Mouse (Mus musculus) right cerebral cortex, postnatal 25 days (tissue): ENCODE results near the gene Gga3.

Source experiments
- DNase-seq: peaks from one replicate; pipeline ENCODE4 v3.0.0; 2022

Gene Gga3

GRCm38 (mm10) chr11:115630532-115631504 lies 27.0 kb upstream of the Gga3 start:
- no peak for DNase-seq

DNA sequence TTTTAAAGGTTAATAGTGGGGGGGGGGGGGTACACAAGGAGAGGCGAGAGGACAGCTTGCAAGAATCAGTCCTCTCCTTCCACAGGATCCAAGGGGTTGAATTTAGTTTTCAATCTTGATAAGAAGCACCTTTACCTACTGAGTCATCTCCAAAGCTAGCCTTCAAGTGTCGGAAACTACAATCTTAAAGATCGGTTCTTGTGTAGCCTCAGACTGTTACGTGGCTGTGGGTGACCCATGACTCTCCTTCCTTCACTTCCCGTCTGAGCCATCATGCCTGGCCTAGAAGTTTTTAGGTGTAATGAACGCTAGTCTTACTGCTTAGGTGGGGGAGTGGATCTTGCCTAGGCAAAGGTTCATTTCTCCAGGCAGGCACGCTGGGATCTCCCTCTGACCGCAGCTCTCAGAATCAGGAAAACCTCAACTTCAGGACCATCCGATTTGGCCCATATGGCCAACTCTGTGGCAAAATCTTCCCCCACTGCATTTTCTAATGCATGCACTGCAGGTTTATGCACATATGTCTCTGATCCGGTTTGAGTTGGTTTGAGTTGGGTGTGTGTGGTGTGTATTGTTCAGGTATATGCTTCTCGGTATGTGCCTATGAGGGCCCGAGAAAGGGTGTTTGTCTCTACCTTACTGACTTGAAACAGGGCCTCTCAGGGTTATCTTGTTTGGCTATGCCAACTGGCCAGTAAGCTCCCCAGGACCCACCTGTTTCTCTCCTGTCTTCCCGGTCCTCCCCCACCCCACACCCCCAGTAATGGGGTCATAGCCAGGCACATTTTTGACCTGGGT lies 26.1 kb upstream of the Gga3 start:
- no peak for DNase-seq

- no peak for DNase-seq
Observed at GRCm38 (mm10) chr11:115628465-115629101, 24.7 kb upstream of the Gga3 start.

DNA sequence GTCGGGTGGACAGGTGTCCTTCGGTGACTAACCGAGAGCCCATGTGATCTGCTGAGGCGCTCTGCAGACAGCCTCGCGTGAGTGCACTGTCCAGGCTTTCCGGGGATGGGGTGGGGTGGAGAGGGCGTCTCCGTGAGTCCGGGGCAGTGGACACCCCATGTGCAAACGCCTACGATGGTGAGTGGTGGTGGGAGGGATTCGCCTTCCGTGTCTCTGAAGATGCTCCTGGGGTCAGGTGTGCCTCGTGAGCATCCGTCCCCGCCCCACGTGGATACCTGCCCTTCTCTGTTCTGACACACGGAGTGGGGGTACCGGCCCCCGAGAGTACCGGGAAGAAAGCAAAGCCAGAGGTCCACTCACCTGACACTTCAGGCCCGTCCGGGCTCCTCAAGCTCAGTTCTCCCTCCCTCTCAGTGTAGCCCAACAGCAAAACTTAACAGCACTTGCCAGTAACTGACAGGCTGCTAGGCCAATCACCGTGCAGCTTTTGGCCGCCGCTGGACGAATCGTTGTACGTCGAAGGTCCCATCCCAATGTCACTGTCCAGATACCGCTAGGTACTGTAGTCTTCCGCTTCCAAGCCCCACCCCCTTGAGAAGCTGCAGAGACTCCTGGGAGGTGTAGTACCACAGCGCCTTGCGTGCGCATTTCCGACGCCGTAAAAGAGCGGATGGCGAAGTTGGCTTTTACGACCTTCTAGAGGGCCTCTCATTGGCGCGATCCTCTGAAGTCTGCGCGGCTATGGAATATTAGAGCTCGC lies 24.0 kb upstream of the Gga3 start, which contains the start of gene Slc25a19:
Gene Slc25a19, minus strand, starts transcription at position 591 of the 760 bp plus-strand sequence.
- DNase-seq, result peak; percentile 99

DNA sequence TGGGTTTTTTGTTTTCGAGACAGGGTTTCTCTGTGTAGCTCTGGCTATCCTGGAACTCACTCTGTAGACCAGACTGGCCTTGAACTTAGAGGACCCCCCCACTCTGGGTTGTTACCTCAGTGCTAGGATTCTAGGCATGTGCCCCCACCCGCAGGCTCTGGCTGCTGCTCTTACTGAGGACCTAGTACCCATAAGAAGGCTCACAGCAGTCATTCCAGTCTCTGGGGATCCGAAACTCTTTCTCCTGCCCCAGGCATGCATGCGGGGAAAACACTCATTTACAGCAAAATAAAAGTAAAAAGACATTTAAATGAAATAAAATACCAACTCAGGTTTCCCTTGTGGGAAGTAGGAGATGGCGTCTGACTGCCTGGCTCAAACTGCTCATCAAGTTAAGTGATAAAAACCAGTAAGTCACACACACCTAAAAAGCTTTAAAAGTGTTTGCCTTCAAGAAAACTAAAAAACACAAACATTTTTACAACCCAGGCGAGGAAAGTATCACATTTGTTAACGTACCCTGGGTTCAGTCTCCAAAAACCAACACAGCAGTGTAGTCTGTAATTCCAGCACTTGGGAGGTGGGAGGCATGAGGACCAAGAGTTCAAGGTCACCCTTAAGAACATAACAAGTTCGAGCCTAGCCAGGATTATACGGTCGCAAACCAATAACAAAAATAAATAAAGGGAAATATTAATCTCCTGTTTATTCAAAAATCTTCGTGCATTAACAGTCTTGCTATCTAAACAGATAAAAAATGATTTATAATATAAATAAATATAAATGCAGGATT lies 23.2 kb upstream of the Gga3 start:
- DNase-seq, result no peak

DNA sequence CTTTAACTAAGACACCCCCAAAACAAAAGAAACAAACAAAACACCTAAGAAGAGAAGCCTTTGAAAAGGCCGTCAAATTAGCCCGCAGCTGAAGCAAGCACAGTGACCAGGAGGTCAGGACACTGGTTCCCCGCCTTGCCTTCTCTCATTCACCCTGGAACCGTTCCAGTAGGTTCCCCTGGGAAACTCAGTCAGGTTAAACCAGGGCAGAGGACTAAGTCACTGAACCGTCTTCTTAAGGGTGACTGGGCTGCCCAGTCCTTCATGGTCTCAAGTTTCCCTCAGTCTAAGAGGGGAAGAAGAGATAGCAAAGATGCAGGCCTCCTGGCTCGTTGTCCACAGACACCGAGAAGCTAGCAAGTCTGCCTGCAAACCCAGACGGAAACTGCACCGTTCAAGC lies 22.0 kb upstream of the Gga3 start:
- DNase-seq, result no peak

DNA sequence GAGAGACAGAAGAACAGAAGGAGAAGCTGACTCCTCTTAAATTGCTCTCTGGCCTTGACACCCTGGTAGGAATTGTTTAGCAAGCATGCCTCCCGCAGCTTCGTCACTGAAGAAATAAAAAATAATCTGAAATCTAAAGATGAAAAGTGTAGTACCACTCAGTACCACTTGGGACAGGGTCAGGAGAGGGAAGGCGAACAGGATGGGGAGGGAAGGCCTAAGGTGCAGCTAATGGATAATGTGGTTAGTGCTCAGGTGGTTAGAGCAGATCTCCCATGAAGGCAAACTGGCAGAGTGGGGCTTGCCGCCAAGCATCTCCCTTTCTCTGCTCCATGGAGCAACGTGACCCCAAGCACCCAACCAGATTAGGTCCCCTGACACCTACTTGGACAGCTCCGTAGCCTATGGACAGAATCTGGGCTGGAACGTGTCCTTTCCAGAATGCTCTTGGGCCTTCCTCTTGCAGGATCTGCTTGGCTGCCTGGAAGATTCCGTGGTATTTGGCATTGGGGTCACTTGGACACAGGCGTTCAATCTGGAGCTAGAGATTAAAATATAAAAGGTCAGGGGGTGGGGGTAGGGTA lies 19.7 kb upstream of the Gga3 start:
- DNase-seq, result no peak

- DNase-seq, result no peak
Observed at GRCm38 (mm10) chr11:115619949-115620348, 16.1 kb upstream of the Gga3 start.

GRCm38 (mm10) chr11:115618732-115619516 lies 15.1 kb upstream of the Gga3 start:
- no peak for DNase-seq

DNA sequence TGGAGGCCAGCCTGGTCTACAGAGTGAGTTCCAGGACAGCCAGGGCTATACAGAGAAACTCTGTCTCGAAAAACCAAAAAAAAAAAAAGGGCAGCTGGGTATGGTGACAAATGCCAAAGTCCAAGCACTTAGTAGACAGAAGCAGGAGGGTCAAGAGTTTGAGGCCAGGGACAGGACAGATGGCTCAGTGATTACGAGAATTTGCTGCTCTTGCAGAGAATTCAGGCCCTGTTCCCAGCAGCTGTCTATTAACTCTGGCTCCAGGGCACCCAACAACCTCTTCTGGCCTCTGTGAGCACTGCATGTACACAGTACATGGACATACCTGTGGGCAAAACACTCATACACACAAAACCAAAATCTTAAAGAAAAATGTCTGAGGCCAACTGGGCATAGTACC lies 14.2 kb upstream of the Gga3 start:
- no peak for DNase-seq

DNA sequence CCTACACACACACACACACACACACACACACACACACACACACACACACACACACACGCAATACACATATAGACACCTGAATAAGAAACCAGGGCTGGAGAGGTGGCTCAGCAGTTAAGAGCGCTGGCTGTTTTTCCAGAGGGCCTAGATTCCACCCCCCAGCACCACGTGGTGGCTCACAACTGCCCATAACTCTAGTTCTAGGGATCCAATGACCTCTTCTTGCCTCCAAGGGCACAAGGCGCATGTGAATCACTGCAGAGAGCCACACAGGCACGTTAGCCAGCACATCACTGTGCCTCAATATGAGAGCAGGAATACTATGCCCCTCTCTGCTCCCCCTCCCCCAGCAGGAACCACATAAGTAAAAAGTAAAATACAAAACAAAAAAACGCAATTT lies 13.0 kb upstream of the Gga3 start:
- DNase-seq, result no peak

DNA sequence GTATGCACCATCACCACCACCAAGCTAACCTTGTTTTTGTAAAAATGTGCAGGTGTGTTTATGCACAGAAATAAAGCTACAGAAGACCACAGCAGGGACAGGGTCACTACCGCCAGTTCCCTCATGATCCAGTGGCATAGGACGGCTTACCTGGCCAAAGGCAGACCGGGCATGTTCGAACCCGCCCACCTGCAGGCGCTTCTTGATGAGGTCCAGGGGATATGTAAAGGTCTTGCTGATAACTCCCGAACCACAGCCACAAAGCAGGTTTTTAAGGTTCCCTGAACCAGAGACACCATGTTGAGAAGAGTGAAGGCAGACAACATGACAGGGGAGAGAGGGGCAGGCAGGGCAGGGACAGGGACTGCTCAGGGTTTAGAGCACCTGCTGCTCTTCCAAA lies 12.5 kb upstream of the Gga3 start:
- DNase-seq, result no peak

- no peak for DNase-seq
Observed at GRCm38 (mm10) chr11:115615875-115616274, 12.0 kb upstream of the Gga3 start.

- DNase-seq, result no peak
Observed at GRCm38 (mm10) chr11:115615108-115615825, 11.4 kb upstream of the Gga3 start.

- DNase-seq, result no peak
Observed at GRCm38 (mm10) chr11:115614346-115615107, 10.7 kb upstream of the Gga3 start.

GRCm38 (mm10) chr11:115613138-115613945 lies 9.5 kb upstream of the Gga3 start:
- DNase-seq, result no peak

- DNase-seq, result peak; percentile 66
Observed at GRCm38 (mm10) chr11:115612410-115613137, 8.7 kb upstream of the Gga3 start, which contains the start of gene Mif4gd. TSS of gene Mif4gd (minus strand) at chr11:115612969.
